Mouse (Mus musculus) frontal cortex, postnatal 25 days (tissue): Measurements from ENCODE around the gene Cluap1.

Source experiments
- DNase-seq, 2 experiments: peaks; one replicate each; pipeline ENCODE4 v3.0.0; 2022; ENCODE audit warnings: low spot score in 2 of 2

The Cluap1 gene

DNA sequence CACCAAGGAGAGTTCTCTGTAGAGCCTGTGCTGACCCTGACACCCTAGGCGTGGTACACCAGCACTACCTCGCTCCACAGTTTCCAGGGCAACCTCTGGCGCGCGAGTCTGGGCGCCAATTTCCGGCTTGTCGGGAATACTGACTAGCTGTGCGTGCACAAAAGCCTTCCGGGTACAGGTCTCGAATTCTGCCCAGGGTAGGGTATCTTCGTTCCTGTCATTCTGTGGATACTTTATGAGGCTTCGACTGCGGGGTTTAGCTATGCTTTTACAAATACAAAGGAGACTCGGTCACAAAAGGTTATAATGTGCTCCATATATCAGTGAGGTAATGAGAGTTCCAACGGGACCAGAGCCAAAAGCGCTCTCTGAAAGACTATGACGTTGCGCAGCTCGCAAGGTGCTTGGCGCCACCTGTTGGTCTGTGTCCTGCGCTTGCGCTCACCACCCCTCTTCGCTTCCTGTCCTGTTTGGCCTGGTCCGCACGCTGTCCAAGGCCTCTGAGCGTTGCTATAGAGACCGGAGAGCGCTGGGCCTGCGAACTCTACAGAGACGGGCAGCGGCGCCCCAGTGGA is at the start of gene Cluap1, which contains the start of gene 1700037C18Rik:
Cluap1 (plus strand) TSS at position 265 of the 575 bp plus-strand sequence.
1700037C18Rik (minus strand) TSS at position 153 of the 575 bp plus-strand sequence.
- peak; percentile 90 to 91 for DNase-seq

DNA sequence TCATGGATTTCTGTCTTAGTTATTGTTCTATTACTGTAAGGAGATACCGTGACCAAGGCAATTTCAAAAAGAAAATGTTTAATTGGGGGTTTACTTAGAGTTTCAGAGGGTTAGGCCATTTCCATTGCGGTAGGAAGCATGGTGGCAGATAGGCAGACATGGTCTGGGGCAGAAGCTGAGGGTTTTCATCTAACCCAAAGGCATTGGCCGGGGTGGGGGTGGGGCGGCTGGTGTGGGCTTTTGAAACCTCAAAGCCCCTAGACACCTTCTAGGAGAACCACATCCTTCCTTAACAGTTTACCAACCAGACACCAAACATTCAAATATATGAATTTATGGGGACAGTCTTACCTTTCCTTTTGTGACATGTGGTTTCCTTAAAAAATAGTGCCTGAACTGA is 49.3 kb upstream of the Cluap1 start:
- DNase-seq, result no peak

DNA sequence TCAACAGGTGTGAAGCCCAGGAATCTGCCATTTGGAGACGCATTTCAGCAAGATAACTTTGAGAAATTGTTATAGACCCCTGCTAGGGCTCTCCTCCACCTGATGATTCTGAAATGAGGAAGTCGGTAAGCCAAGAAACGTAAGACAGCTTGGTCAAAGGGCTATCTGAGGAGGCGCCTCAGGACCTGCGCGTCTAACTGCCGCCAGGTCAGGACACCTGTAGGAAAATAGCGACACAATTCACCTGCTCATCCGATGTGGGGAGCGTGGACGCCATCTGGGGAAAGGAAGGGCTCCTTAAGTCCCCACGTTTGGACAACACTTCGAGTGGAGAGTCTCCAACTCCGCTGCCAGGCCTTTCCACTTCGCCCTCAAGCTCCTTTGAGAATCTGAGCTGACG is 36.8 kb upstream of the Cluap1 start:
- no peak for DNase-seq

DNA sequence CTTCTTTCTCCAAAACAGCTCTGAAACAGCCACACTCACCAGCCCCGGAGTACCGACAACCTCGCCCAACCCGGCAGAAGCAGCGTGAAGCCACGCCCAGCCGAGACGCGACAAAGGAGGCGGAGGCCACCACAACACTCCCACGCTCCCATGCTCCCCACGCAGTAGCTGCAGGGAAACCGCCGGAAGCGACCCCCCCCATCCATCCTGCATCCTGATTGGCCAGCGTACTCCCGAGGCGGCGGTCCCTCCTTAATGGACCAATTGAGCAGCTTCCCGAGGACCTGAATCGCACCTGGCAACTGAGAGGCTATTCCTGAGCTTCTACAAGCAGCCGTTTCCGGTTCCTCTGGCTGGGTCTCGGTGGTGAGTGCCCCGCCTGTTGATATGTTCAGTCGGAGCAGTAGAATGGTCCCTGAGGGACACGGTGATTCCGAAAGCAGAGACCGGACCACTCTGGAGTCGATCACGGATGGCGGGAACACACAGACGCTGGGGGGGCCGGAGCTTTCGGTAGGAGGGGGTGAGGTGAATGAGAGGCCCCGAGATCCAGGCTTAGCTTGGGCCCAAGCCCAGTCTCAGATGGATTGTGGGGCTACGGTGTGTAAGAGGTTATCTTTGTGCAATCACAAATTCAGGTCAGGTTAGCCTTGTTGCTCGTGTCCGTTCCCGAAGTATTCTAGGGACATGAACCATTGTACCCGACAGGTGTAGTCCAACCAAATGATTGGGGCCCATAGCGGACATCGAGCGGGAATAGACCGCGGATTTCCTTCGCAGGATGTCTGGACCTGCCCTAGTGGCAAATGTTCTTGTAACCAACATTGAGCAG is 36.2 kb upstream of the Cluap1 start, which contains the start of gene Naa60:
Naa60 (plus strand) TSS at position 160 of the 832 bp plus-strand sequence.
- peak; percentile 58 to 76 for DNase-seq

DNA sequence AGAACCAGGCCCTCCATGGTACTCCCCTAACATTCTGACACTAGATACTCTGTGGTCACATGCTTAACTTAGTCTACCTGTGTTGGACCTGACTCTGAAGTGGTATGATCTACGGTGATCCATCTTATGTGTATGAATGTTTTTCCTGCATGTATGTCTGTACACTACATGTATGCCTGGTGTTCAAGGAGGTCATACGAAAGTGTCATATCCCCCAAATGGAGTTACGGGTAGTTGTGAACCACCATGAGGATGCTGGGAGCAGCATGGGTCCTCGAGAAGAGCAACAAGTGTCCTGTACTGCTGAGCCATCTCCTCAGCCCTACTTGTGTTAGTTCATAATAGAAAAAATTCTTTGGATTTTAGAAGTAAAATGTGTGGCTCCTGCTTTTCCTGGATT is 32.3 kb upstream of the Cluap1 start:
- DNase-seq, result no peak

DNA sequence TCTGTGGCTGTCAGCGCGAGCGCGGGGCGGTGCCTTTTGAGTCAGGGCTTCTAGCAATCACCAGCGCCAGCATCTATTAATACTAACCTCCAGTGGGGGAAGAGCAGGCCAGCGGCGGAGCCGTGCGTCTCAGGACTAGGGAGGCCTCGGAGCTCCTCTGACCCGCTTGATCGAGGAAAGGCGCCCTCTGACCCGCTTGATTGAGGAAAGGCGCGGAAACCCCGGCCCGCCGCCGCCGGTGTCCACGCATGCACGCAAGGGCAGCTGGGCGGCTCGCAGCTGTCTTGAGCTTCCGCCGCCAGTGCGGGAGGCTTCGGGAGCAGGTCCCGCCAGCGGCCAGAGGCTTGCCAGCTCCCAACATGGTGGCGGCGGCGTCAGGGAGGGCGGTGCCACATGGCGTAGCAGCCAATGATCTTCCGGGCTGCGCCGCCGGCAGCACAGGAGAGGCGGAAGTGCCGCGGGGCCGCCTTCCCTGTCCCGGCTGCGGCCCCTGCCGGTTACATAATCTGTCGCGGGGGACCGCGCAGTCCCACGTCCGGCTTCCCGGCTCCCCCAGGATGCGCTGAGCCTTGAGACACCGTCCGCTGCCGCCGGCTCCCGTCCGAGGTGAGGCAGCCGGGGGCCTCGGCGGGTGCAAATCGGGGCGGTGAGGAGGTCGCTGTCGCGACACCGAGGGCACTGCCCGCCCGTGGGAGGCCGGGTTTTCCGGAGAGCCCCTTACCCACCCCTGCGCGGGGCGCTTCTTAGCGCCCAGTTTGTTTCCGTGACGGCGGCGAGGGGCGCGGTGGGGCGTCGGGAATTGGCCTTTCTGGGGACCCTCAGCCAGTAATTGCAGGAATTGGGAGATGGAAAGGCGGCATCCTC is 24.2 kb upstream of the Cluap1 start, which contains the start of the genes Zfp597 and Gm20695:
Zfp597 (minus strand) TSS at position 361 of the 864 bp plus-strand sequence.
Gm20695 (plus strand) TSS at position 448 of the 864 bp plus-strand sequence.
- DNase-seq, result peak; percentile 81 to 86

DNA sequence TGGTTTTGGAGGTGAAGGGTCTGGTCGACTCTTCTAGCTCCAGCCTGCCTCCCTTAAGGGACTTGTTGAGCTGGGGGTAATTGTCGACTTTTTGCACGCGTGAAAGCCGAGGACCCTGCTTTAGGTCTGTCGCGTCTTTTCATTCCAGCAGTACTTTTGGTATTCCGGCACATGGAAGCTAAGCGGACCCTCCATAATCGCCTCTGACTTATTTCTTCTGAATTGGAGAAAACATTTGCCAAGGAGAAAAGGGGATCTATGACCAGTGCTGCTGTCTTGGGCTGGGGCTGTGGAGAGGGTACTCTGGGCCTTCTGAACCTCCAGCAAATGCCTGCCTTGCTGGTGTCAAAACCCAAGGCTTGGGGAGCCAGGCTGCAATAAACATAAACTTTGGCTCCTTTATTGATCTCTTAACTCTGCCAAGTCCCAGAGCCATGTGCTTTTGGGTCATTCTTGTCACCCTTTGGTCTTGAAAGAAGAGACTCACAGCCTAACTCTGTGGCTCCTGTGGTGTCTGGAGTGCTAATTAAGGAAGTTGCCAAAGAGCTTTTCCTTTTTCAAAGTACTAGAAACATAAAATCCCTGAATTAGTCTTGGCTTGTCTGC is 23.4 kb upstream of the Cluap1 start:
- no peak for DNase-seq

DNA sequence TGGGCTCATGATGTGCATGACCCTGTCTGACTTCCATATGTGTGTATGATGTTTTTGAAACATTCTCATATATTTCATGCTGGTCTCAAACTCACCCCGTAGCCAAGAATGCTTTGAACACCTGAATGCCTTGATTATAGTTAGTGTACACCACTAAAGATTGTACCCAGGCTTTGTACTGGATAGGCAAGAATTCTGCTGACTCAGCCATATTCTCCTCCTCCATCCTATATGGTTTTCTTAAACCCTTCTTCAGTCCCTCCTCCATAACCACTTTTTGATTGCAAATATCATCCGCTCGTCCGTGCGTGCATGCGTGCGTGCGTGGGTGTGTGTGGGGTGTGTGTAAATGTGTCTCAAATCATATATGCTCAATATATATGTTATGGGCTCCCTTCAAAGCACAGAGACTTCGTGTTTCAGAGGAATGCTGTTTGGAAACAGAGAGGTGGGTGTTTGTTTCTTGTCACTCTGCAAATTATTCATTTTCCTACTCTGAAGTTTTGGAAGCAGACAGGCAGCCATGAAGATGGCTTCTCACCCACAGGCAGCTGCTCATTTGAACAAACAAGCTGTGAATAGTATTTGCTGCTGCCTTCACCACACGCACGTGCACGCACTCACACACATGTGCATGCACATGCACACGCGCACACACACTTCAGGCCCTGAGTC is 16.8 kb upstream of the Cluap1 start:
- no peak for DNase-seq

DNA sequence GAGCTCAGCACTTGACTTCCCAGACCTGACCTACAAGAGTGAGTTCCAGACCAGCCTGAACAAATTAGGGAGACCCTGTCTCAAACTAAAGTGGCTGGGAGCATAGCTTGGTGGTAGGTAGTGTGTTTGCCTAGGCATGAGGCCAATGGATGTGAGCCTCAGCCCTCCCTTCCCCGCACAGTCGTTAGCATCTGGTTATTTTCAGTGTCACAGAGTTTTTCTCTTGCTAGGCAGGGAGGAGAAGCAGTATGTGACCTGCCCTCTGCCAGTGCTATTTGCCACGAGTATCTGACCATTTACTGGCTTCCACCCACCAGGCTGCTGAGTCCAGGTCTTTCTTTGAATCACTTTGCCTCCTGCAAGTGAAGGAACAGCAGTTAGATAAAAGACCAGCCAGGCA is 14.9 kb upstream of the Cluap1 start:
- DNase-seq, result no peak

DNA sequence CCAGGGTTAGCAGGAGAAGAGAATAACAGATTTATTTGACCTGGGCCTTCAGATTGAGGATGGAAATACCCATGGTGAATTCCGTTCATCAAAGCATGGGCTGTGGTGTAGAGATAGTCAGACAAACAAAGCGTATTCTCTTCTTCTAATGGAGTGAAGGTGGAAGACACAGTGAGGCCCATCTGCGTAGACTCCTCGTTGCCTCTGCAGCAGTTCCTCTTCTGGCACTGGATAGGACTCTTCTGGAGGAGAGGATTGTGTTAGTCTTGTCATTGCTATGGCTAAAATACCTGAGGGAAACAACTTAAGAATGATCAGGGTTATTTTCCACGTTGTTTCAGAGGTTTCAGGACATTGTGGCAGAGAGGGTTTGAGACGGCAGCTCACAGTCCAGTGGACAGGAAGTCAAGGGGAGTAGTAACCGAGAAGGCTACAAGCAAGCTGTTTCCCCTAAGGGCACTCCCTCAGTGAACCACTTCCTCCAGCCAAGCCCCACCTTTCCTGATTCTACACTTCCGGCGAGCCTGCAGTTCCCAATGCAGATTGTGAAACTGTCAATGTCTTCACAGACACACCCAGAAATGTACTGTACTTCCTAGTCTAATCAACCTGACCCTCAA is 13.3 kb upstream of the Cluap1 start:
- DNase-seq, result no peak

DNA sequence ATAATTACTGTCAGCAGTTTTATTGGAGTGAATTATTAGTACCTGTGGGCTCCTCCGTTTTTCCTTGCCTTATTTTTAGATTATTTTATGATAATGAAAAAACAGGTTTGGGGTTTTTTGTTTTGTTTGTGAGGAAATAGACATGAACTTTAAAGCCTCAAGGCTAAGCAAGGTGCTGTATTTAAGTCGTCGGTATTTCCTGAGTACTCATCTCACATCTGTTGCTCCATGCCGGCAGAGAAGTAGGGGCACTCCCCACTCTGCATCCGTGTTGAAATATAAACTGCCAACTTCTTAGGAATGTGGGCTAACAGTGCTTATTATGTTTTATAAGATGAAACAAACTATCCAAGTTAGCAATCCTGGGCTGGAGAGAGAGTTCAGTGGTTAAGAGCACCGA is 12.6 kb upstream of the Cluap1 start:
- no peak for DNase-seq

DNA sequence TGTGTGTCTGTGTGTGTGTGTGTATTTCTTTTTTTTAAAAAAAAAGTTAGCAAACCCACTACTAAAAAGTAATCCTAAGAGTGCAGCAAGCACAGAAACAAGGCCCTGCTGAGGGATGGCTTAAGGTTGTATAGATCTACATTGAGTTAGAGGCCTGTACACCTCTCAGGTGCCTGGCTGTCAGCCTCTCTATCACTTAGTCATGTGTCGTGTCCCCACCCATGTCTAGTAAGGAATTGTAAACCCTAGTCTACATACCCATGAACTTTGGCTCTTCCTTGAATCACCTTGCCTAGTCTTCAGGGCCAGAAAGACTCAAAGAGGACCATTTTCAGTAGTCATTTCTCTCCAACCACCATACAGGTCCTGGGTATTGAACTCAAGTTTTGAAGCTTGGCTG is 12.0 kb upstream of the Cluap1 start:
- DNase-seq, result no peak

DNA sequence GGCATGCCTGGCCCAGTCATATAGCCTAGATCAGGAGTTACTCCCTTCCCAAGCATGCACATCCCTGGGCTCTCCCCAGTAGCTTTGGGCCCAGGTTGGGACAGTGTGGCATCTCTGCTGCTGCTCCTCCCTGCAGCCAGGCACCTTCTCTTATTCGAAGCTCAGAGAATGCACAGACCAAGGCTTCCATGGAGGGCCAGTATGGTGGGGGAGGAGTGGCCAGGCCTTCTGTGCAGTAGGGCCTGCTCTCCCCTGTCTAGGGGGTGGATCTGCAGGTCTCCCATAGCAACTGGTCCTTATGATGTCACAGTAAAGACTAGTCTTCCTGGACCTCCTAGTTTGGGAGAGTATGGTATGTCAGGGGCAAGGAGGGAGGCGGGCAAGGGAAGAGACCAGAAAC is 1.1 kb upstream of the Cluap1 start:
- no peak for DNase-seq

DNA sequence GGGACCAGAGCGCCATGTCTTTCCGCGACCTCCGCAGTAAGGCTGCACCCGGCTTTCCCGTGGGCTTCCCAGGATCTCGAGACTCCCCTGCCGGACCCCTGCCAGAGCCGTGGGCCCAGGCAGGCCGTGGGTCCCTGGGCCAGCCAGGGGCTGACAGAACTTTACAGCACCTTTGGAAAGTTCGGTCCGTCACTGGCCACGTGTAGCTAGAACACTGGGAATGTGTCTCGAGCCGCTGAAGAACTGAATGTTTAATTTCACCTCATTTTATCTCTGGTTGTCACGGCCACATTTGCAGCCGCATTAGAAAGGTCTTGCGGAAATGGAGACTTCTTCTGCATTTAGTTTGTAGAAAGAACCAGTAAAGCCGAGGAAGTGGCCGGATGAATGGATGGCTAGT is 517 bp downstream of the Cluap1 start:
- DNase-seq, result no peak

DNA sequence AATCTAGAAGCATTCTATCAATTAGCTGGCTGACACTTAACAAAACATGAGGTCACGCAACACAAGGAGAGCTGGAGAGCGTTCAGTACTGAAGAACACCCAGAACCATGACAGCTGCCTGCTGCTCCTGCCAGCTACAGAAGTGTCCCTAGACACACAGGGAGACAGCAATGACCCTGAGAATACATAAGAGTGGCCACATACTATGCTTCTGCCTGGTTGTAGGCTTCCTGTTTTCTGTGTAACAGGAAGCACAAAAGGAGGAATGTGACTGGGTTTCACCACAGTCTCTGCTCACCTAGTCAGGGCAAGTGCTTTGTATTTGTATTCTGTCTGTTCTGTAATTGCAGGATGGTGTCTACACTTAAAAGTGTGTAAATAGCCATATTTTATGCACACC is 12.2 kb downstream of the Cluap1 start:
- DNase-seq, result no peak

DNA sequence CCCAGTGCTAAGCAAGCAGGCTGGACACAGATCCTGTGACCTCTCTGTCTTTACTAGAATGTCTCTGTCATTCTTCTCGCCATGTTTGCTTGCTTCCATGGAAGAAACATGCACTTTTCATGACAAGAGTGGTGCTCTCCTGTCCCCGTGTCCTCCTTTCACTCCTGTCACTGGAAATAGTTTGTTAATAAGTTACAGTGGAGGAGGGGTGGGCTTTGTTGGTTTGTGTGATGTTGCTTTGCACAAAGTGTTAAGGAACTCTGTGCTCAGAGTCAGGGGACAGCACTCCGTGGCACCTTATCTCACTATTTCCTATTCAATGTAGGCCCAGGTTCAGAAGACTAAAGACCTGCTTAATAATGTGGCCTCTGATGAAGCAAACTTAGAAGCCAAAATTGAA is 14.9 kb downstream of the Cluap1 start:
- no peak for DNase-seq

DNA sequence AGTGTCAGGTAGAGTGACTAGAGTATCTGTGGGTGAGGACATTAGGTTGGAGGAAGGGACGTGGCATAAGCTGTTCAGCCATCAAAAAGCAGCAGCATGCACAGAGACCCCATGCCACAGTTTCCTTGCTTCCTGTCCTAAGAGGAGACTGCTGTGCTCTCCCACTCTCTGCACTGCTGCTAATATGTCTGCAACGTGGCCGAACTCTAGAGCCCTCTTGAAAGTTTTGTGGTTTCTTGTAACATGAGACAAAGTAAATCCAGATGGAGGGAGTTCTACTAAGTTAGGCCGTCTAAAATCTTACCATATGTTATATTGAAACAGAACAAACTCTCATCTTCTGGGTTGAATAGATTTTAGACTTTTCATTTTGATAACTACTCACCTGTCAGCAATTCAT is 15.4 kb downstream of the Cluap1 start:
- no peak for DNase-seq

DNA sequence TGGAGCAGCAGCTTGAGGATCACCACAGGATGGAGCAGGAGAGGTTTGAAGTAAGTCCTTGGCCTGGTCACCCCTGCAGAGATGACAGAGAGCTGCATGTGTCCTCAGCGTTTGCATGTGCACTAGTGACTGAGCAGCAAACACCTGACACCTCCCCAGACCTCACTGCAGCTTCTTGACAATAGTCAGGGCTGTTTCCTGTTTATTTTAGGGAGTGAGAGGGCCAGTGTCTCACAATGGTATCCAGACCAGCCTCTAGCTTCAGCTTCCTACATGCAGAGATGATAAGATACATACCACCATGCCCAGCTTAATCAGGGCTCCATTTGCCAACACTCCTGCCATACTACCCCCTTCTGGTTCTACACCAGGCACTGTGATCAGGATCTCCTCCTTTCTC is 20.0 kb downstream of the Cluap1 start:
- DNase-seq, result no peak

DNA sequence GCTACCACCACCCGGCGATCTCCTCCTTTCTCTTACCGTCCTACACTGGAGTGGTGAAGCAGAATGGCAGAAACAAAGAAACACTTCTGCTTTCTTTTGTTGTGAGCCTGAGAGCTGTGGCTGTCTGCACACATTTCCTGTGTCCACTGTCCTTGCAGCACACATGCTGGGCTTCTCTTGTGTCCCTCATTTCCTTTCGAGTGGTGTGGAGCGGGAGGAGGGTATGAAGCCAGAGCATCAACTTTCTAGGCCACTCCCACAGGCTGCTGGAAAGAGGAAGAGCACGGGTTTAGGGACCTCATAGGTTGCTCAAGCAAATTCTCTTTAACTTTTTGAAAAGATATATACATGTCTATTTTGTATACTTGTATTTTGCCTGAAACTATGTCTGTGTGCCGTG is 20.6 kb downstream of the Cluap1 start:
- DNase-seq, result no peak

DNA sequence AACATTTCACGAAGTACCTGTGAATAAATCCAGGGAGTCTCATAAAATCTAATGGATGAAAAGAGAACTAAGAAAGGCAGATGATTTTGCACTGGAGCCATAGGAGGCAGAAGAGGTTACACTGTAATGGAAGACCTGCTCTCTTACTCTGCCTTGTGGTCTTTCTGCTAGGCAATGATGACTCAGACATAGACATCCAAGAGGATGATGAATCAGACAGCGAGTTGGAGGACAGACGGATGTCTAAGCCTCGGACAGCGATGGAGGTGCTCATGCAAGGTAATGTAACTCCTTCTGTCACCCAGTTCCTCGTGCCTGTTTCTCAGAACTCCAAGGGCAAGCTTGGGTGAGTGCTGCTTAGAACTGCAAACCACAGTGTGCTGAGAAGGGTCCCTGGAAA is 24.9 kb downstream of the Cluap1 start:
- no peak for DNase-seq

DNA sequence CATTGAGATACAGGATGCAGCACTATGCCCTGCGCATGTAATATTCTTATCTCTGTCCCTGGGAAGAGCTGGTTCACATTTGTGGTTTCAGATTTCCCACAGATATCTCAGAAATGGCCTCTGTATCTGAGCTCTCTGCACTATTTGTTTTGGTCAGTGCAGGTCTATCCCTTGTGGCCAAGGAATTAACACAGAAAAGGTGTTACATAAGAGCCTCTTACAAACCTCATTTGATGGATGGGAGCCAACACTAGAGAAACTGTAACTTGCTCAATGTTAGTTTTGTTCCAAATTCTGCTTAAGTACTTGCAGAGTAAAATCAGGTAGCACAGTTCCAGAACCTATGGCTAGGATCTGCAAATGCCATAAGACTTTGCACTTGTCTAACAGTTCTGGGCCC is 25.5 kb downstream of the Cluap1 start:
- DNase-seq, result no peak
